Mouse (Mus musculus) bone marrow macrophage, adult 2 months (primary cell): Measurements from ENCODE around the gene Nap1l5. TPM values are rescaled to one million over a fixed set of nuclear protein-coding genes. Genes with fewer than 3 reads are reported as not detected.

Experiments used
- H3K27ac ChIP-seq: 2 replicates; pipeline ENCODE4 v1.5.1; 2012; ENCODE audit warnings: low read depth, low read length; ENCODE audit not compliant: insufficient read depth
- H3K4me1 ChIP-seq: 2 replicates; pipeline ENCODE4 v1.6.1; 2012; ENCODE audit warnings: low read length; ENCODE audit not compliant: control insufficient read depth, insufficient read depth
- H3K4me3 ChIP-seq: 2 replicates; pipeline ENCODE4 v1.5.1; 2012; ENCODE audit warnings: mild to moderate bottlenecking, low read length, moderate library complexity; ENCODE audit not compliant: insufficient read depth
- CTCF ChIP-seq: IDR thresholded peaks from 2 replicates; pipeline ENCODE4 v1.5.1; 2012; ENCODE audit warnings: low read depth, mild to moderate bottlenecking, low read length, moderate library complexity
- POLR2A ChIP-seq: IDR thresholded peaks from 2 replicates; pipeline ENCODE4 v1.6.1; 2012; ENCODE audit warnings: mild to moderate bottlenecking, low read depth, low read length, borderline replicate concordance
- polyA plus RNA-seq: library from polyadenylated mRNA; stranded (reverse); fragments of >200 nt; gene quantifications from 2 replicates; pipeline ENCODE4 v1.2.4, GENCODE M21; 2012; ENCODE audit not compliant: missing spikeins, insufficient read depth, insufficient read length

The Nap1l5 gene
- polyA plus RNA-seq, 1 experiment = not detected

- no peak overlapping the region for H3K4me3 ChIP-seq
- H3K4me1 ChIP-seq = peaks cover 4% of the 10 kb centered on the region; the same call in 1 of the 2 replicates
- H3K27ac ChIP-seq = no peak overlapping the region
- no peak for TF ChIP-seq POLR2A
- no peak for TF ChIP-seq CTCF
Measured at GRCm38 (mm10) chr6:58855676-58856367, 51.1 kb downstream of the Nap1l5 start.

Other genes with a start within 250 kb of the Nap1l5 start
- gene Herc3, start 75.6 kb downstream of the Nap1l5 start, polyA plus RNA-seq = 23.5 and 25.7 TPM in 2 replicates
- gene Fam13a, start 117.5 kb upstream of the Nap1l5 start, polyA plus RNA-seq = 0.25 and 0.72 TPM in 2 replicates